Mouse (Mus musculus) cerebellum, adult 2 months (tissue): ENCODE data around the gene Lpar4.

Experiments used
- CTCF ChIP-seq: fragments of 200-500 bp; IDR thresholded peaks from 2 replicates; pipeline ENCODE4 v1.5.1; 2011; ENCODE audit warnings: low read depth, mild to moderate bottlenecking, control low read depth, low read length, moderate library complexity, borderline replicate concordance; ENCODE audit not compliant: insufficient read depth
- POLR2A ChIP-seq: fragments of 200-500 bp; IDR thresholded peaks from 2 replicates; pipeline ENCODE4 v1.6.1; 2011; ENCODE audit warnings: low read length, control low read depth, borderline replicate concordance; ENCODE audit not compliant: insufficient read depth

DNA sequence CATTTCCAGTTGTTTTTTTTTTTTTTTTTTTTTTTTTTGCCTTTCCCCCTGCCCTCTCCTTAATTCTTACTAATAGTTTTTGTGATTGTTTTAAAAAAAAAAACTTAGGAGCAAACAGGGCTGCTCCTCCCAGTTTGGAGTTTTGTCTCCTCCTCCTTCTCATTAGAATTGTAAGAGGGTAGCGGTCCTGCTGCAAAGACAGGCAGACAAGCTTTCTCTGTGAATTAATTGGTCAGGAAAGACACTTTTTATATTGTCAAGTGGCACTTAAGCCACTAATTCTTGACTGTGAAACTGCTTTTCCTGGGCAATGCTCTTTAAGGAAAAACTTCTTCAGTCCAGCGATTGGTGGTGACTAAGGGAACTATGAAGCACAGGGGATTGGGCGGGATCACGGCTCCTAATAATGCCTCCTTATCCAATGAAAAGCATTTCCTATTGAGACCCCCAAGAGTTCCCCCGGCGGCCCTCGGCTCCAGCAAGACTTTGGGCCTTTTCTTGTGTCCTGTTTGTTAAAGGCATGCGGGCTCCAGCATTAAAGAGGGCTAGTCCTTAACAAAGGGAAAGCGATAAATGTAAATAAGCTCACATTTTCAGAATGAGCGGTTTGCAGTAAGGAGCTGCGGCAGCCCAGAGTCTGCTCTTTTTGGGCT, at the start of gene Lpar4:
- no peak for TF ChIP-seq CTCF
- TF ChIP-seq POLR2A, result no peak
